Mouse (Mus musculus): ENCODE measurements around the gene Tmem104.

Tmem104 gene

GRCm38 (mm10) chr11:115202756-115203155 lies 15.5 kb downstream of the Tmem104 start:
- DNase-seq: peak in 1 of 2 experiments; percentile 6

DNA sequence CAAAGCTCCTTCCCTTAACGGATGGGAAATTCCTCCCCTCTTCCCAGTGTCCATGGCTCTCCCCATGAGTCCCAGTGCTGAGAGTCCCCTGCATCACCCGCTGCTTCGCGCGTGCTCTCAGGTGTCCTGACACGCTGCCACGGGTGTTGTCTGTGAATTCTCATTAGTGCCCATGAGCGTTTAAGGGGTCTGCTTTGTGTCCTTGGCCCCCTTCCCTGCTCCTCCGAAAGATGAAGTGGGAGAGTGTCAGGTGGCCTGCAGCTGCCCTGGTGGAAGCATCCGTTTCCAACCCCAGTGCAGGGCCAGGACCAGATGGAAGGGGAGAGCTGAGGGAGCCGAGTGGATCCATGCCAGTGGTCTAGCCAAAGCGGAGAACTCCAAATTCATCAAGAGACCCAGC lies 20.8 kb downstream of the Tmem104 start:
- DNase-seq: no peak

DNA sequence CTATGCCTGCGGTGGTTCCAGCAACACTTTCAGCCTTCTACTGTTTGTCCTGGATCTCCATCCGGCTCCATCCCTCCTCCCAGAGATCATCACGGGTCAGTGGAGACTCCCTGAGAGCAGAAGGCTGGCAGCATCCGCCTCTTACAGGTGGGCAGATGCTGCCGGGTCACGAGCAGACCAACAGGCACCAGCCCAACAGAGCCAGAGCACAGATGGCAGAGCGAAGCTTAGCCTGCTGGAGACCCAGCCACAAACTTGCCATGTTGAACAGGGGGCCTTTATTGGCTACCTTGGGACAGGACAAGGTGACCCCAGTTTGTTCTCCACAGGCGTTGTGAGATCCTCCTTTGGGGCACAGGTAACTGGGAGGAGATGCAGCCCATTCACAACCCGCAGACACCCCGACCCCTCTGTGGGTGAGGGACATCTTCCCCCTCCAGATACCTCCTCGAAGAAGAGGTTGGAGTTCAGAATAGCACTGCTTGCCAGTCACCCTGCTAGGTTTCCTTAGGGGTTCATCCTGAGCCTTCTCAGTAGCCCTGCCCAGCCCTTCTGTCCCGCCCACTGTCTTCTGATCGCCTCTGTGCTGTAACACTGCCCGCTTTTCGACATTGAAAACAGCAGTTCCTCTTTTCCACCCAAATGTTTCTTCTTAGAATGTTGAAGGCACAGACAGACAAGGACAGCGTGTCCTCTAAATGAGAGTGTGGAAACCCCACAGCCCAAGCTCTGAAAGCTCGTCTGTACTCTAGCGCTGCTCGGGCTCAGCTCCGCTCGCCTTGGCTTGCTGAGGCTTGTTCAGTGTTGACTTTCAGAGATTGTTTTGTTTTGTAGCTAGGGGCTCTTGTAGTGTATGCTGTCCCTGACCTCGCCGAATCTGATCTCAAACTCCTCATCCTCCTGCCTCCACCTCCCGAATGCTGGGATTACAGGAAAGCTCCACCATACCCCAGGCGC lies 21.8 kb downstream of the Tmem104 start:
- no peak for DNase-seq

GRCm38 (mm10) chr11:115209958-115210357 lies 22.7 kb downstream of the Tmem104 start:
- no peak for DNase-seq

DNA sequence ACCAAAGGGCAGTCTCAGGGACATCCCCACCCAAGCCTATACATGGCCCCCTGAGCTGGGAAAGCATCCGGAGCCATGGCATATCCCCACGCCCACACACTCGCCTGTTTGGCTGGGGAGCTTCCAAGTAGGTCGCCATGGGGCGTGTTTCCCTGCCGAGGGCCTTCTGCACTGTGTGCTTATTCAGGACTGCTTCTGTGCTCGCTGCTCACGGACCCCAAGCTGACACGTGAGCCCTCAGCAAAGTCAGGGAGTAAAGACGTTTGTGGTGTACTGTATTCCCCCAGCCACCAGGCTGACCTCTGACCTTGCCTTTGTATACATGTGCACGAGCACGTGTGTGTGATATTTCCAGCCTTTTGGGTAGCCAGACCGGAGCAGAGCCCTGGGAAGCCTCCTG lies 24.8 kb downstream of the Tmem104 start:
- DNase-seq: no peak

DNA sequence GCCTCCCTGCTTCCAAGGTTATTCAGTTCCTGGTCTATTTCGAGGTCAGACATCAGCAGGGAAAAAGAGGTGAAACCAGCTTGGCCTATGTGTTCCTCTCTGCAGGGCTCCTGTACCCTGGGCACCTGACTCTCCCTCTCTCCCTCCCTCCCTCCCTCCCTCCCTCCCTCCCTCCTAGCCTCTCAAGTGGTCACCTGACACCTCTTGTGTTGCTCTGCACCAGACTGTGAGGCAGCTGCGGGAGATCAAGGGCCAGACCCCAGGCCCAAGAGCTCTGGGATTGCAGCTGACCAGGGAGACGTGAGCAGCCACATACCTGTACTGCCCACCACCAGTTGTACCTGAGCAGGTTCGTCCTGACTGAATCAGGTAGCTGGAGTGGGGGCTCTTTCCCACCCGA lies 27.8 kb downstream of the Tmem104 start:
- no peak for DNase-seq

- no peak for DNase-seq
These were observed 30.4 kb downstream of the Tmem104 start for GRCm38 (mm10) chr11:115217439-115218410.

DNA sequence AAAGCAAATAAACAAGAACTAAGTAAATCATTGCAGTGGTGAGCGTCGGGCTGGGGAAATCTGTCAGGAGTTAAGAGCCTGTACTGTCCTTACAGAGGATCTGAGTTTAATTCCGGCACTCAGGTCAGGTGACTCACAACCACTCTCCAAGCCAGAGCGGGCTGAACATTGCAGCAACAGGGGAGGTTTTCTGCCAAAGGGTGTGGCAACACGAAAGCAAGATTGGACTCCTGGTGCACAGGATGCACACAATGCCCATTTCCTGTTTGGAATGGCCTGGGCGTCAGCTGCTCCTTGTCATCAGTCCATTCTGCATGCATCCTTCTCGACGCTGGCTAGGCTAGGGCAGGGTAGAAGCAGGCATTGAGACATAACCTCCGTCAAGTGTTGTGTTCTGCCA lies 32.0 kb downstream of the Tmem104 start:
- no peak for DNase-seq

GRCm38 (mm10) chr11:115219685-115220084 lies 32.4 kb downstream of the Tmem104 start:
- DNase-seq: no peak

- no peak for DNase-seq
These were observed 34.8 kb downstream of the Tmem104 start for GRCm38 (mm10) chr11:115222077-115222476.

GRCm38 (mm10) chr11:115222570-115222969 lies 35.3 kb downstream of the Tmem104 start:
- DNase-seq: no peak

GRCm38 (mm10) chr11:115223451-115223850 lies 36.2 kb downstream of the Tmem104 start:
- no peak for DNase-seq

GRCm38 (mm10) chr11:115223877-115224276 lies 36.6 kb downstream of the Tmem104 start:
- DNase-seq: no peak

DNA sequence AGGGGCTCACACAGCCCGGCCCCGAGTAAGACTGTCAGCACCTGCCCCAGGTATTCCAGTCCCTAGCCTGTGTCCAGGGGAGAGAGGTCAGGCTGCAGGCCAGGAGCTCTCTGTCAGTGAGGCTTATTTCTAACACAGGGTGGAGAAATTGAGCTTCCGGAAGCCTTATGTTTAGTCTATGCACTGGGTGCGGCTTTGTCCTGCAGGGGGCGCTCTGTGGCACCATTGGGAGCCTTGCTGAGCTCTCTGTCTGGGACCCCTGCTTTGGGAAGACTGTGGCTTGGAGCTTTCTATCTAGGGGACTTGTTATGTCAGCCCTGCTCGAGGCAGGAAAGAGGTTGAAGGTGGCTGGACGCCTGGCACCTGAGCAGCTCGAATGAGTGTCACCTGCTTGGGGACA lies 37.6 kb downstream of the Tmem104 start:
- peak; percentile 61 to 63 for DNase-seq

GRCm38 (mm10) chr11:115225301-115225700 lies 38.0 kb downstream of the Tmem104 start:
- no peak for DNase-seq

GRCm38 (mm10) chr11:115226811-115227491 lies 39.7 kb downstream of the Tmem104 start:
- DNase-seq: no peak

DNA sequence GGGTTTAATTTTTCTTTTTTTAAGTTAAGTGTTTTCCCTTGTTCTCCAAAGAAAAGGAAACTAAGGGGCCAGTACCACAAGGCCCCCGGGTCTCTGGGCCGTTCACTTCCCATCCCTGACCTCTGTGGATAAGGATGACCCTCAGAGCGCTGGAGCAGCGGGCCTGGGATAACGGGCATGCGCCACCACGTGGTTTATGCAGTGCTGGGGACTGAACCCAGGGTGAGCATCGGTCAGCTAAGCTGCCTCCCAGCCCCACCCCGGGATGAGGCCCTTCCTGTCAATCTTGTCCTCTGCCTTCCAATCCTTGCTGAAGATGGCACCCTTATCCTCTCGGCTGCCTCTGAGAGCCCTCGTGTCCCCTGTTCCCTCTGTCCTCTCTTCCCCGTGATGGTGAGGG lies 40.4 kb downstream of the Tmem104 start:
- no peak for DNase-seq

DNA sequence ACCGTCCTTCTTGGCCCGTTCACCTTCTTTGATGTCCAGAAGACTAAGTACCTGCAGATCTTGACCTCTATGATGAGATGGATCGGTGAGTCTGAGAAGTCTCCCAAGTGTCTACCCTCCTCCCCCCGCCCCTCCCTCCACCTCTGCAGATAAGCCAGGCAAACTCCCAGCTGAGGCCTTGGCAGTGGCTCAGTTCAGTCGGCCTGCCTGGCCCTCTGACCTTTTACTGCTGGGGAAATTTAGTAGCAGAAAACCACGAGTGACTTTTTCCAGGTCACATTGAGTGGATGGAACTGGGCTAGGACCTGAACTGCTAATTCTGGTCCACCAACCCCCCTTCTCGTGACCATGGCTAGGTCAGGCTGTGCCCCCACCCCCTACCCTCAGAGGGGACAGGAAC lies 41.1 kb downstream of the Tmem104 start:
- DNase-seq: no peak

DNA sequence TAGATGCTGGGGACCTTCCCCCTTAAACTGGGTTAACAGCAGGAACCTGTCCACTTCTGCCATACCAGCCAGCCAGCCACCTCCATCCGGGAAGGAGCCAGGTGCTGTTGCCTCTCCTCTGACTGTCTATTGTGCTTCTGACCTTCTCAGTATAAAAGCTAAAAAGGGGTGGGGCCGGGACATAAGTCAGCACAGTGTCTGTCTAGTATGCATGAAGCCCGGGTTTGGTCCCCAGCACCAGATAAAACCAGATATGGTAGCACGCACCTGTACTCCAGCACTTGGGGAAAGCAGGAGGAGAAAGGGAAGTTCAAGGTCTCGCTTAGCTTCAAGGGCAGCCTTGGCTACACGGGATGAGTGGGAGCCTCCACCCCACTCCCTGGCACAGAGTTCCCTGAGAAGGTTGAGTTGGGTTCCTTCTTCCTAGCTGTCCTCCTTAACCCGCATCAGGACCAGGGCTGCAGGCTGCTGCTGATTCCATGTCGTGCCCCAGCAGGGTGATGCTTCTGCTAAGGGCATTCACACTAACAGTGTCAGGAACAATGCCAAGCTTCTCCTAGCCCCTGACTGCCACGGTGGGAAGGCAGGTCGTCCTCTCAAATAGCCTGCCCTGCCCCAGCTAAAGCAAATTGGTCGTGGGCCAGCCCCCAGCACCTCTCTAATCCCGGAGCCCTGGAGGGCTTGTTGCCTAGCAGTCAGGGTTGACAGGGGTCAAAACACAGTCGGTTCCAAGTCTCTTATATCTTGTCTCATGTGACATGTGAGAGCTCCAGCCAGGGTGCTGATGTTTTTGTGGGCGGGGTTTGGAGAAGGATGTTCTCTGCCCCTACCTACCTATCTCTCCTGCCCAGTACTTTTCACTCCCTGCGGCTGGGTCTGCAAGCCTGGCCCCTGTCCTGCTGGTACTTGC lies 42.0 kb downstream of the Tmem104 start:
- no peak for DNase-seq

DNA sequence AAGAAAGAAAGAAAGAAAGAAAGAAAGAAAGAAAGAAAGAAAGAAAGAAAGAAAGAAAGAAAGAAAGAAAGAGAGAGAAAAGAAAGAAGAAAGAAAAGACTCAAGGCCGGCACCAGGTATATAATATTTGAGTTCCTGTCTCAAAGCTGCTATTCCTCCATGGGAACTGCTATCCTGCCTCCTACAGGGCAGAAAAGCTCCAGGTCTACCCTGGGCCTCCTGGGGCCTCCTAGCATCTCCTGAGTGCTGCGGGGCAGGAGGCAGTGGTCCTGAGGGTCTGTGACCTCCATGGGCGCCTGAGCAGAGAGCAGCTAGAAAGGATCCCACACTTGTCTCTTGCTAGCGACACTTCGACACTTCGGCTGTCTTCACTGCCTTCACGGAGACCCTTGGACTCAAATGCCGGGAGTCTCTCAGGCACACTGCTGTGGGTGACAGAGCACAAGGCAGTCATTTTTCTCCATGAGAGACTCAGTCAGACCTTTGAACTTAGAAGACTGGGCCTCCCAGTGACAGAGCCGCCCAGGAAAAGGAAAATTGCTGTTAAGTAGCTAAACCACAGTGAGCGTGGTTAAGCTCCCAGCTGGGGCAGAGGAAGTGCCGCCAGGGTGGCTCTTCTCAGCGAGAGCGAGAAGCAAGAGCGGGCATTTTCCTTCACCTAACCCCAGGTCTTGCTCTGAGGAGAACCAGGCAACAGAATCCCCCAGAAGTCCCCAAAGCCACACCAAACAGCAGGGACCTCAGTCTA lies 44.1 kb downstream of the Tmem104 start:
- peak; percentile 23 to 32 for DNase-seq

DNA sequence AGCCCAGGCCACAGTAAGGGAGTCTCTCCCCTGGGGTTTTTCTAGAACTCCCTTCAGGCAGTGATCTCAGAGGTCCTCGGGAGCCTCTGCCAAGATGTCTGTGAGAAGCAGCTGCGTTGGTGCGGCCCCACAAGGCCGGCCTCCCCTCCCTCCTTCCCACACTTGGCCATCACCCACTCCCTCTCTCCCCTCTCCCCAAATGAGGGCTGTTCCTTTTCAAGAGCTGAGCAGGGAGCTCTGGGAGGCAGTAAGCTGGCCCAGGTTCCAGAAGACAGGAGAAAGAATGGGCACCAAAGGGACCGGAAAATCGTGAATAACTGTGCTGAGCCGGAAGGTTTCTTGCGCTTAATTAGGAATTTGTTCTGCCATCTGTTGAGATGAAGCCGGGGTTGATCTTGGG lies 44.6 kb downstream of the Tmem104 start:
- no peak for DNase-seq

Data from B cell, adult 2 months (primary cell).